Mouse (Mus musculus) myocyte (in vitro differentiated cells): Measurements from ENCODE around the gene Scn5a. TPM values are rescaled to one million over a fixed set of nuclear protein-coding genes. Genes with fewer than 3 reads are reported as not detected.

Experiments
- H3K27me3 ChIP-seq: one replicate; pipeline ENCODE4 v1.6.1; 2011; ENCODE audit not compliant: control insufficient read depth, insufficient read depth, insufficient read length
- H3K36me3 ChIP-seq: one replicate; pipeline ENCODE4 v1.6.1; 2011; ENCODE audit not compliant: control insufficient read depth, insufficient read depth
- H3K4me2 ChIP-seq: one replicate; pipeline ENCODE4 v1.6.1; 2011; ENCODE audit warnings: low read depth, control low read depth
- H3K4me3 ChIP-seq: one replicate; pipeline ENCODE4 v1.5.1; 2011; ENCODE audit warnings: mild to moderate bottlenecking, control low read depth, moderate library complexity
- H3K79me2 ChIP-seq: one replicate; pipeline ENCODE4 v1.6.1; 2011; ENCODE audit not compliant: control insufficient read depth, insufficient read depth
- H3ac ChIP-seq: one replicate; pipeline ENCODE4 v1.6.1; 2011; ENCODE audit not compliant: control insufficient read depth, insufficient read length
- CEBPB ChIP-seq: IDR thresholded peaks from 2 replicates; pipeline ENCODE4 v1.6.1; 2011; ENCODE audit warnings: mild to moderate bottlenecking, moderate library complexity; ENCODE audit not compliant: poor library complexity, insufficient read depth, severe bottlenecking
- E2F4 ChIP-seq: IDR thresholded peaks from one replicate; pipeline ENCODE4 v1.6.1; 2011; ENCODE audit warnings: mild to moderate bottlenecking, control low read depth, moderate library complexity; ENCODE audit not compliant: insufficient read depth
- MAX ChIP-seq: IDR thresholded peaks from one replicate; pipeline ENCODE4 v1.6.1; 2011; ENCODE audit warnings: low read depth, mild to moderate bottlenecking, control low read depth
- MYOD1 ChIP-seq, 3 experiments: IDR thresholded peaks; one replicate each; pipeline ENCODE4 v1.6.1; 2011; ENCODE audit warnings: control low read depth in 2 of 3, low read depth in 2 of 3, mild to moderate bottlenecking in 2 of 3, moderate library complexity in 1 of 3; ENCODE audit not compliant: insufficient read length in 2 of 3, control insufficient read depth in 1 of 3
- MYOG ChIP-seq, 3 experiments: IDR thresholded peaks; one replicate each; pipeline ENCODE4 v1.6.1; 2011; ENCODE audit warnings: control low read depth in 2 of 3, low read depth in 2 of 3, mild to moderate bottlenecking in 2 of 3; ENCODE audit not compliant: insufficient read length in 2 of 3, control insufficient read depth in 1 of 3, insufficient read depth in 1 of 3
- POLR2A ChIP-seq: IDR thresholded peaks from one replicate; pipeline ENCODE4 v1.6.1; 2011; ENCODE audit warnings: low read depth, mild to moderate bottlenecking, control low read depth, moderate library complexity; ENCODE audit not compliant: insufficient read length
- POLR2AphosphoS2 ChIP-seq: IDR thresholded peaks from one replicate; pipeline ENCODE4 v1.6.1; 2011; ENCODE audit warnings: low read depth, control low read depth; ENCODE audit not compliant: insufficient read length
- REST ChIP-seq: IDR thresholded peaks from one replicate; pipeline ENCODE4 v1.6.1; 2011; ENCODE audit warnings: mild to moderate bottlenecking, control low read depth, moderate library complexity; ENCODE audit not compliant: insufficient read depth, insufficient read length
- SRF ChIP-seq: IDR thresholded peaks from one replicate; pipeline ENCODE4 v1.6.1; 2011; ENCODE audit warnings: low read depth; ENCODE audit not compliant: control insufficient read depth, insufficient read length
- TCF12 ChIP-seq: IDR thresholded peaks from one replicate; pipeline ENCODE4 v1.6.1; 2011; ENCODE audit warnings: mild to moderate bottlenecking, control low read depth; ENCODE audit not compliant: poor library complexity, insufficient read depth, severe bottlenecking
- TCF3 ChIP-seq: IDR thresholded peaks from one replicate; pipeline ENCODE4 v1.6.1; 2011; ENCODE audit warnings: low read depth, control low read depth; ENCODE audit not compliant: insufficient read length
- USF1 ChIP-seq: IDR thresholded peaks from one replicate; pipeline ENCODE4 v1.6.1; 2011; ENCODE audit warnings: low read depth, mild to moderate bottlenecking, control low read depth, moderate library complexity
- polyA plus RNA-seq: library from polyadenylated mRNA; unstranded; fragments of >200 nt; fragmentation: generic; extraction: Trizol; gene quantifications from one replicate; pipeline ENCODE4 v1.2.1, GENCODE M21; 2012; ENCODE audit warnings: missing spikeins

Gene Scn5a
- polyA plus RNA-seq, 1 experiment = 30.6 TPM

DNA sequence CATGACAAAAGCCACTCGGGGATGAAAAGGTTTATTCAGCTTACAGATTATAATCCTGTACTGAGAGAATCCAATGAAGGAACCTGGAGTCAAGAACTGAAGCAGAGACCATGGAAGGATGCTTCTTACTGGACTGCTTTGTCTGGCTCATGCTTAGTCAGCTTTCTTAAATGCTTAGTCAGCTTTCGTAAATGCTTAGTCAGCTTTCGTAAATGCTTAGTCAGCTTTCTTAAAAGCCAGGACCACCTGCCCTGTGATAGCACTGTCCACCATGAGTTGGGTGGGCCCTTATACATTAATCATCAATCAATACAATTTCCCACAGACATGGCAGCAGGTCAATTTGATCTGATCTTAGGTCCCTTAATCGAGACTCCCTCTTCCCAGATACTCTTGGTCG is 28.1 kb upstream of the Scn5a start:
- Histone ChIP-seq H3K27me3 (no peaks in the 10 kb centered on the region), H3K36me3 (no peaks in the 10 kb centered on the region), H3K4me2 (no peak overlapping the region), H3K79me2 (no peaks in the 10 kb centered on the region), H3ac (no peak overlapping the region), H3K4me3 (no peak overlapping the region)
- no peak for TF ChIP-seq SRF
- no peak for TF ChIP-seq POLR2A

DNA sequence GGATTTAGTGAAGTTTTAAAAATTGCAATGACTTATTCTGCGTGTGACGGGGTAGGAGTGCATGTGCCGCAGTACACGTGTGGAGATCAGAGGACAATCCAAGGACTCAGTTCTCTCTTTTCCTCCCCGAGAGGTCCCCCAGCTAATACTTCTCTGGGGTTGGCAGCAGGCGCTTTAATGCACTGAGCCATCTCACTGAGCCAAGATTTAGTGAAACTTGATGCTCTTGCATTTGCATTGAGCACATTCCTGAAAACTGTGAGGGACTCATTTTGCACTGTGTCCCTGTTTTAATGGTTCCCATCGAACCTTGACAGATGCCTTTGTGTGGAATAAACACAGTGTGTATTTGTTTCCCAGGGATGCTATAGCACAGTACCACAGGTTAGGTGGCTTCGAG is 25.8 kb upstream of the Scn5a start:
- Histone ChIP-seq H3ac (no peak overlapping the region), H3K27me3 (no peaks in the 10 kb centered on the region), H3K4me3 (no peak overlapping the region), H3K36me3 (no peaks in the 10 kb centered on the region), H3K79me2 (no peaks in the 10 kb centered on the region), H3K4me2 (no peak overlapping the region)
- no peak for TF ChIP-seq SRF
- no peak for TF ChIP-seq REST
- TF ChIP-seq POLR2A = no peak
- TF ChIP-seq MYOD1 (IDR thresholded peaks at IDR 0.05; ENCODE audit: control insufficient read depth in 1 of 3, insufficient read length in 2 of 3, low read depth in 2 of 3) = no peak
- no peak for TF ChIP-seq USF1
- no peak for TF ChIP-seq CEBPB
- TF ChIP-seq MYOG (IDR thresholded peaks at IDR 0.05; ENCODE audit: control insufficient read depth in 1 of 3, insufficient read depth in 1 of 3, insufficient read length in 2 of 3, low read depth in 2 of 3) = no peak

DNA sequence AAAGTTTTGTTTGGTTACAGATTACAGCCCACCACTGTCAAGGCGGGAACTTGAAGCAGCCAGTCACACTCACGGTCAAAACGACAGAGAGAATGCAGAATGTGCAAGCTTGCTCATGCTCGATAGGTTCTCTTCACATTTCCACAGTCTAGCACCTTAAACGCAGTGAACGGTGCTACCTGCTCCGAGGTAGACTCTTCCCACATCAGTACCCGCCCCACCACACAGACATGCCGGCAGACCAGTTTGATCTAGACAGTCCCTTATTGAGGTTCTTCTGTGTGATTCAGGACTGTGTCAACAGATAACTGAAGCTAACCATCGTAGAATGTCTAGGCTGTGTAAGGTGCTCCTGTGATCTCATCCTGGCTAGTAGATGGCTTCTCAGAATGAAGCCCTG is 19.7 kb upstream of the Scn5a start:
- Histone ChIP-seq H3K36me3 (no peaks in the 10 kb centered on the region), H3ac (no peak overlapping the region), H3K79me2 (no peaks in the 10 kb centered on the region), H3K4me3 (no peak overlapping the region), H3K4me2 (peak overlapping the region; percentile 59), H3K27me3 (no peaks in the 10 kb centered on the region)
- TF ChIP-seq TCF3 (no peak), USF1 (no peak), POLR2AphosphoS2 (no peak), MAX (no peak), POLR2A (no peak), REST (no peak), CEBPB (no peak), SRF (no peak), TCF12 (no peak), MYOG (IDR thresholded peaks at IDR 0.05; ENCODE audit: control insufficient read depth in 1 of 3, insufficient read depth in 1 of 3, insufficient read length in 2 of 3, low read depth in 2 of 3) (no peak), E2F4 (no peak), MYOD1 (IDR thresholded peaks at IDR 0.05; ENCODE audit: control insufficient read depth in 1 of 3, insufficient read length in 2 of 3, low read depth in 2 of 3) (no peak)

DNA sequence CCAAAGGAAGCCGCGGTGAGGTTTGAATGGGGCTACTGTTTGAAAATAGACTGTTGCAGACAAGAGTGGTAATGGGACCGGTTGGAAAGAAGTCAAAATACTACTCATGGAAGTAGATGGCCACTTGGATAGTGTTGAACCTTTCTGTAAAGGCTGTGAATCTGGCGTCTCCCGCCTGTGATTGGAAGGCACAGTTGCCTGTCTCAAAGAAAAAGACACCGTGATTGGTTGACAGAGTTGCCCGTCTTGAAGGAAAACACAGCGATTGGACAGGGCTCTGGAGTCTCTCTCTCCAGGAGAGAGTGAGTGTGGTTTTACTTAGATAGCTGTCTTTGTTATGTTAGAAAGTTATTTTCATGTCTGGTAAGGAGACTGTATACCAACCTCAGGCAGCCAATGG is 18.5 kb upstream of the Scn5a start:
- Histone ChIP-seq H3K4me3 (no peak overlapping the region), H3K36me3 (no peaks in the 10 kb centered on the region), H3K4me2 (peak overlapping the region; percentile 8), H3K27me3 (no peaks in the 10 kb centered on the region), H3K79me2 (no peaks in the 10 kb centered on the region), H3ac (no peak overlapping the region)
- TF ChIP-seq REST (no peak), POLR2A (no peak)

DNA sequence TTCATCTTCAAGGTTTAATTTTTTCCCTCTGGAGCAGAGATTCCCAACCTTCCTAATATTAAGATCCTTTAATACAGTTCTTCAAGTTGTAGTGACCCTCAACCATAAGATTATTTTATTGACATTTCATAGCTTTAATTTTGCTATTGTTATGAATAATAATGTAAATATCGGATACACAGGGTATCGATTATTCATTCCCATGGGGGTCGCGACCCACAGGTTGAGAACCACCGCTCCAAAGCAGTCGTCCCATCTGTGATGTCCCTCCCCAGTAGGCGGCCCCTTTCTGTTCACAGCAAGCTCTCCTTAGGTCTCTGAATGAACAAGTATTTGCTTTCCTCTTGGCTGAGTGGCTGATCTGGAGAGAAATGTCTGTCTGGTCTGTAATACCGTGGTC is 10.8 kb upstream of the Scn5a start:
- no peaks in the 10 kb centered on the region for H3K36me3 ChIP-seq
- no peaks in the 10 kb centered on the region for H3K79me2 ChIP-seq
- H3K27me3 ChIP-seq = no peaks in the 10 kb centered on the region
- no peak overlapping the region for H3K4me3 ChIP-seq
- no peak overlapping the region for H3ac ChIP-seq
- H3K4me2 ChIP-seq = no peak overlapping the region
- TF ChIP-seq POLR2AphosphoS2 (no peak), E2F4 (no peak), SRF (no peak), MAX (no peak), MYOD1 (IDR thresholded peaks at IDR 0.05; ENCODE audit: control insufficient read depth in 1 of 3, insufficient read length in 2 of 3, low read depth in 2 of 3) (no peak), MYOG (IDR thresholded peaks at IDR 0.05; ENCODE audit: control insufficient read depth in 1 of 3, insufficient read depth in 1 of 3, insufficient read length in 2 of 3, low read depth in 2 of 3) (no peak), CEBPB (no peak), TCF12 (no peak), POLR2A (no peak), TCF3 (no peak), USF1 (no peak), REST (no peak)
